Mouse (Mus musculus): ENCODE data around the gene Gm20388. TPM values are rescaled to one million over a fixed set of nuclear protein-coding genes. Genes with fewer than 3 reads are reported as not detected.

Gene Gm20388
- polyA plus RNA-seq, 1 experiment from 2014 or later = 47.1 TPM

- Histone ChIP-seq H3K36me3 (ENCODE audit: inconsistent target) (no peaks in the 10 kb centered on the region), H3K79me2 (ENCODE audit: inconsistent target) (peaks cover 99% of the 10 kb centered on the region), H3K4me3 (ENCODE audit: inconsistent target) (no peak overlapping the region), H3K27ac (no peak overlapping the region)
- 62% methylated on average over 9 of the region's 9 CpGs for WGBS (ENCODE audit: missing documents)
Observed at GRCm38 (mm10) chr8:124256841-124257240, 4346.2 kb downstream of the Gm20388 start.

GRCm38 (mm10) chr8:124257363-124257762 lies 4346.7 kb downstream of the Gm20388 start:
- 34% methylated on average over 10 of the region's 10 CpGs for WGBS (ENCODE audit: missing documents)
- H3K27ac ChIP-seq = no peak overlapping the region
- H3K36me3 ChIP-seq (ENCODE audit: inconsistent target) = no peaks in the 10 kb centered on the region
- H3K79me2 ChIP-seq (ENCODE audit: inconsistent target) = peaks cover 99% of the 10 kb centered on the region
- H3K4me3 ChIP-seq (ENCODE audit: inconsistent target) = no peak overlapping the region

GRCm38 (mm10) chr8:124259146-124259545 lies 4348.5 kb downstream of the Gm20388 start:
- Histone ChIP-seq H3K27ac (no peak overlapping the region), H3K36me3 (ENCODE audit: inconsistent target) (no peaks in the 10 kb centered on the region), H3K79me2 (ENCODE audit: inconsistent target) (peaks cover 99% of the 10 kb centered on the region), H3K4me3 (ENCODE audit: inconsistent target) (no peak overlapping the region)
- 89% methylated on average over 4 of the region's 4 CpGs for WGBS (ENCODE audit: missing documents)

GRCm38 (mm10) chr8:124259925-124260324 lies 4349.3 kb downstream of the Gm20388 start:
- Histone ChIP-seq H3K36me3 (ENCODE audit: inconsistent target) (no peaks in the 10 kb centered on the region), H3K27ac (no peak overlapping the region), H3K79me2 (ENCODE audit: inconsistent target) (peaks cover 99% of the 10 kb centered on the region), H3K4me3 (ENCODE audit: inconsistent target) (no peak overlapping the region)
- WGBS (ENCODE audit: missing documents) = 81% methylated on average over 5 of the region's 7 CpGs

GRCm38 (mm10) chr8:124260371-124260770 lies 4349.7 kb downstream of the Gm20388 start:
- Histone ChIP-seq H3K27ac (no peak overlapping the region), H3K4me3 (ENCODE audit: inconsistent target) (no peak overlapping the region), H3K79me2 (ENCODE audit: inconsistent target) (peaks cover 99% of the 10 kb centered on the region), H3K36me3 (ENCODE audit: inconsistent target) (no peaks in the 10 kb centered on the region)
- WGBS (ENCODE audit: missing documents) = 36% methylated on average over 11 of the region's 12 CpGs

- Histone ChIP-seq H3K27ac (no peak overlapping the region), H3K36me3 (ENCODE audit: inconsistent target) (no peaks in the 10 kb centered on the region), H3K79me2 (ENCODE audit: inconsistent target) (peaks cover 99% of the 10 kb centered on the region), H3K4me3 (ENCODE audit: inconsistent target) (no peak overlapping the region)
- WGBS (ENCODE audit: missing documents) = 94% methylated on average over 9 of the region's 9 CpGs
Observed at GRCm38 (mm10) chr8:124263058-124263457, 4352.4 kb downstream of the Gm20388 start.

- H3K79me2 ChIP-seq (ENCODE audit: inconsistent target) = peaks cover 99% of the 10 kb centered on the region; the same call in 1 of the 2 replicates
- no peaks in the 10 kb centered on the region for H3K36me3 ChIP-seq (ENCODE audit: inconsistent target)
- no peak overlapping the region for H3K27ac ChIP-seq
- no peak overlapping the region for H3K4me3 ChIP-seq (ENCODE audit: inconsistent target)
- WGBS (ENCODE audit: missing documents) = 65% methylated on average over 8 of the region's 8 CpGs
Observed at GRCm38 (mm10) chr8:124264032-124264431, 4353.4 kb downstream of the Gm20388 start.

GRCm38 (mm10) chr8:124264671-124265070 lies 4354.0 kb downstream of the Gm20388 start:
- H3K27ac ChIP-seq = no peak overlapping the region
- no peak overlapping the region for H3K4me3 ChIP-seq (ENCODE audit: inconsistent target)
- peaks cover 99% of the 10 kb centered on the region; the same call in 1 of the 2 replicates for H3K79me2 ChIP-seq (ENCODE audit: inconsistent target)
- WGBS (ENCODE audit: missing documents) = 84% methylated on average over 12 of the region's 12 CpGs
- no peaks in the 10 kb centered on the region for H3K36me3 ChIP-seq (ENCODE audit: inconsistent target)

- WGBS (ENCODE audit: missing documents) = 100% methylated on average over 2 of the region's 2 CpGs
- Histone ChIP-seq H3K4me3 (ENCODE audit: inconsistent target) (no peak overlapping the region), H3K36me3 (ENCODE audit: inconsistent target) (no peaks in the 10 kb centered on the region), H3K27ac (no peak overlapping the region), H3K79me2 (ENCODE audit: inconsistent target) (peaks cover 100% of the 10 kb centered on the region; the same call in 1 of the 2 replicates)
Observed at GRCm38 (mm10) chr8:124265130-124265529, 4354.5 kb downstream of the Gm20388 start.

GRCm38 (mm10) chr8:124265798-124266197 lies 4355.2 kb downstream of the Gm20388 start:
- no peak overlapping the region for H3K27ac ChIP-seq
- H3K36me3 ChIP-seq (ENCODE audit: inconsistent target) = no peaks in the 10 kb centered on the region
- 60% methylated on average over 8 of the region's 8 CpGs for WGBS (ENCODE audit: missing documents)
- H3K4me3 ChIP-seq (ENCODE audit: inconsistent target) = no peak overlapping the region
- peaks cover 100% of the 10 kb centered on the region; the same call in 1 of the 2 replicates for H3K79me2 ChIP-seq (ENCODE audit: inconsistent target)

- Histone ChIP-seq H3K4me3 (ENCODE audit: inconsistent target) (no peak overlapping the region), H3K79me2 (ENCODE audit: inconsistent target) (peaks cover 97% of the 10 kb centered on the region; the same call in 1 of the 2 replicates), H3K36me3 (ENCODE audit: inconsistent target) (no peaks in the 10 kb centered on the region), H3K27ac (no peak overlapping the region)
- 95% methylated on average over 4 of the region's 4 CpGs for WGBS (ENCODE audit: missing documents)
Observed at GRCm38 (mm10) chr8:124267206-124267605, 4356.6 kb downstream of the Gm20388 start.

GRCm38 (mm10) chr8:124270504-124270903 lies 4359.9 kb downstream of the Gm20388 start:
- Histone ChIP-seq H3K27ac (no peak overlapping the region), H3K4me3 (ENCODE audit: inconsistent target) (no peak overlapping the region), H3K36me3 (ENCODE audit: inconsistent target) (no peaks in the 10 kb centered on the region), H3K79me2 (ENCODE audit: inconsistent target) (peaks cover 97% of the 10 kb centered on the region; the same call in 1 of the 2 replicates)
- 97% methylated on average over 6 of the region's 6 CpGs for WGBS (ENCODE audit: missing documents)

GRCm38 (mm10) chr8:124270904-124271303 lies 4360.3 kb downstream of the Gm20388 start:
- Histone ChIP-seq H3K36me3 (ENCODE audit: inconsistent target) (no peaks in the 10 kb centered on the region), H3K4me3 (ENCODE audit: inconsistent target) (no peak overlapping the region), H3K27ac (no peak overlapping the region), H3K79me2 (ENCODE audit: inconsistent target) (peaks cover 97% of the 10 kb centered on the region; the same call in 1 of the 2 replicates)
- WGBS (ENCODE audit: missing documents) = 61% methylated on average over 11 of the region's 11 CpGs

- Histone ChIP-seq H3K79me2 (ENCODE audit: inconsistent target) (peaks cover 97% of the 10 kb centered on the region; the same call in 1 of the 2 replicates), H3K27ac (no peak overlapping the region), H3K36me3 (ENCODE audit: inconsistent target) (no peaks in the 10 kb centered on the region), H3K4me3 (ENCODE audit: inconsistent target) (no peak overlapping the region)
- WGBS (ENCODE audit: missing documents) = 21% methylated on average over 12 of the region's 12 CpGs
Observed at GRCm38 (mm10) chr8:124271518-124271917, 4360.9 kb downstream of the Gm20388 start.

GRCm38 (mm10) chr8:124272792-124273191 lies 4362.2 kb downstream of the Gm20388 start:
- 85% methylated on average over 2 of the region's 3 CpGs for WGBS (ENCODE audit: missing documents)
- no peaks in the 10 kb centered on the region for H3K36me3 ChIP-seq (ENCODE audit: inconsistent target)
- no peak overlapping the region for H3K27ac ChIP-seq
- peaks cover 96% of the 10 kb centered on the region; the same call in 1 of the 2 replicates for H3K79me2 ChIP-seq (ENCODE audit: inconsistent target)
- no peak overlapping the region for H3K4me3 ChIP-seq (ENCODE audit: inconsistent target)

Data from macrophage (primary cell).